ENCODE assay signal across 31 mouse cellular contexts in the genomic region with DNA sequence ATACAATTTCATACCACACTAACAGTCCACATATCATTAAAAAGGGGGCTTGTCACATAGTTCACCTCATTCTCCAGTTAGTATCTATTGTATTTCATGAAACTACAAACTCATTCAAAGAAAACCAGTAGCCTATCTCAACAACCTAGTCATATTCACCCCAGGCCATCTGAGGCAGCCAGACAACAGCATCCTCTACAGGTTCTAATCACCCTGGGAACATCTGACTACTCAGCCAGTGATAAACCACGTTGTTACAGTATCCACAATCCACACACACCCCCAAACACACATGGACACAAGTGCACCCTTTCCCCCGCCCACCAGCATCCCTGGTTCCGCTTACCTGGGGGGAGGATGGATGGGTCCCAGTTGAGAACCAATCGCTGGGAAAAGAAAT. TPM values are rescaled to one million over a fixed set of nuclear protein-coding genes. Genes with fewer than 3 reads are reported as not detected.
A peak's percentile ranks its signal among the peaks of the same experiment; 100 is the strongest.
DNase-seq lines count a peak whose midpoint lies in the region; ATAC-seq lines count a peak whose summit lies in the region.
"Had no signal": no experiment of that assay in that cellular context is flagged by ENCODE, and none has a peak within 500 bp of the region (broad histone marks: within the 10 kb centered on the region; RNA-seq: fewer than 3 reads in every experiment).

No protein-coding gene starts in this region.

- no peaks in the 10 kb centered on the region for H3K9me3 ChIP-seq in liver, embryonic 13.5 days (replicated peaks)
- H3K9me3 ChIP-seq in liver, embryonic 15.5 days (replicated peaks): no peaks in the 10 kb centered on the region
- H3K9me3 ChIP-seq in heart, embryonic 11.5 days (replicated peaks; ENCODE audit: control insufficient read depth, low read length): no peaks in the 10 kb centered on the region
- no peaks in the 10 kb centered on the region for H3K9me3 ChIP-seq in forebrain, embryonic 11.5 days (ENCODE audit: control insufficient read depth, low read length)
- H3K9me3 ChIP-seq: embryonic facial prominence, embryonic 13.5 days; embryonic facial prominence, embryonic 15.5 days; forebrain, embryonic 10.5 days; forebrain, embryonic 13.5 days; forebrain, embryonic 15.5 days had no signal

- peak overlapping the region; percentile 21; the same call in 1 of the 2 replicates for H3K4me2 ChIP-seq in liver, embryonic 13.5 days
- 0 out of 2 replicates have a peak overlapping the region, but pooled peaks have one; percentile 8 for H3K4me2 ChIP-seq in liver, embryonic 15.5 days
- H3K4me2 ChIP-seq in heart, embryonic 11.5 days: no peak overlapping the region
- no peak overlapping the region for H3K4me2 ChIP-seq in forebrain, embryonic 11.5 days (ENCODE audit: low read depth, low read length, severe bottlenecking)
- H3K4me2 ChIP-seq: embryonic facial prominence, embryonic 13.5 days; embryonic facial prominence, embryonic 15.5 days; forebrain, embryonic 13.5 days; forebrain, embryonic 15.5 days had no signal

- peaks cover 68% of the 10 kb centered on the region for H3K36me3 ChIP-seq in liver, embryonic 13.5 days
- H3K36me3 ChIP-seq in liver, embryonic 15.5 days (replicated peaks): peaks cover 65% of the 10 kb centered on the region
- peaks cover 46% of the 10 kb centered on the region for H3K36me3 ChIP-seq in heart, embryonic 11.5 days (ENCODE audit: control insufficient read depth, insufficient read depth, low read length)
- H3K36me3 ChIP-seq in forebrain, embryonic 11.5 days (ENCODE audit: control insufficient read depth, insufficient read depth, low read length): peaks cover 34% of the 10 kb centered on the region

- no peaks in the 10 kb centered on the region for H3K27me3 ChIP-seq in liver, embryonic 13.5 days
- H3K27me3 ChIP-seq in liver, embryonic 15.5 days: no peaks in the 10 kb centered on the region
- H3K27me3 ChIP-seq in heart, embryonic 11.5 days (ENCODE audit: control insufficient read depth, insufficient read depth, low read length): no peaks in the 10 kb centered on the region
- H3K27me3 ChIP-seq in forebrain, embryonic 11.5 days (ENCODE audit: control insufficient read depth, insufficient read depth, low read length): no peaks in the 10 kb centered on the region
- H3K27me3 ChIP-seq: embryonic facial prominence, embryonic 13.5 days; embryonic facial prominence, embryonic 15.5 days; forebrain, embryonic 13.5 days; forebrain, embryonic 15.5 days; Patski had no signal

- DNase-seq in liver, embryonic 13.5 days: peak; percentile 40
- DNase-seq in liver: no peak
- DNase-seq in c-Kit-positive CD71-positive TER-119-positive erythroid progenitor cells, embryonic 14.5 days (ENCODE audit: low spot score): peak; percentile 46
- no peak for DNase-seq in embryo, embryonic 10.5 days (ENCODE audit: low spot score)
- no peak for DNase-seq in forebrain, embryonic 11.5 days (ENCODE audit: low spot score)
- DNase-seq: adrenal gland, adult 8-10 months; adrenal gland, postnatal 14 days; adrenal gland, postnatal 36 days; cerebellum, adult 11-12 months; cerebellum, adult 2 months; cerebellum, adult 9-10 months; cerebellum, postnatal 10 days; cerebellum, postnatal 25 days; embryo, embryonic 11 days; forebrain, postnatal 0 days had no signal

- 0 out of 2 replicates have a peak overlapping the region, but pooled peaks have one; percentile 36 for H3K9ac ChIP-seq in liver, embryonic 13.5 days
- no peak overlapping the region for H3K9ac ChIP-seq in liver, embryonic 15.5 days
- H3K9ac ChIP-seq in heart, embryonic 11.5 days (ENCODE audit: low read depth, low read length): no peak overlapping the region
- H3K9ac ChIP-seq in forebrain, embryonic 11.5 days (ENCODE audit: low read length): no peak overlapping the region
- H3K9ac ChIP-seq: embryonic facial prominence, embryonic 13.5 days; embryonic facial prominence, embryonic 15.5 days; forebrain, embryonic 13.5 days; forebrain, embryonic 15.5 days; forebrain, postnatal 0 days had no signal

- H3K4me1 ChIP-seq in liver, embryonic 13.5 days (replicated peaks): peaks cover 75% of the 10 kb centered on the region
- H3K4me1 ChIP-seq in liver, embryonic 15.5 days (replicated peaks): peaks cover 70% of the 10 kb centered on the region
- peaks cover 13% of the 10 kb centered on the region for H3K4me1 ChIP-seq in heart, embryonic 11.5 days (ENCODE audit: control insufficient read depth, insufficient read depth, low read length)
- H3K4me1 ChIP-seq in forebrain, embryonic 11.5 days (replicated peaks; ENCODE audit: control insufficient read depth, insufficient read depth, low read length): peaks cover 11% of the 10 kb centered on the region; the same call in 1 of the 2 replicates

- no peak overlapping the region for H3K4me3 ChIP-seq in liver, embryonic 13.5 days (replicated peaks)
- H3K4me3 ChIP-seq in liver, embryonic 15.5 days (replicated peaks): no peak overlapping the region
- H3K4me3 ChIP-seq in heart, embryonic 11.5 days (ENCODE audit: low read depth, low read length): no peak overlapping the region
- H3K4me3 ChIP-seq in forebrain, embryonic 11.5 days (ENCODE audit: low read depth, low read length): no peak overlapping the region
- H3K4me3 ChIP-seq: embryonic facial prominence, embryonic 13.5 days; embryonic facial prominence, embryonic 15.5 days; forebrain, embryonic 10.5 days; forebrain, embryonic 13.5 days; forebrain, embryonic 15.5 days had no signal

- ATAC-seq in liver, embryonic 13.5 days (ENCODE audit: low read depth): no peak
- no peak for ATAC-seq in liver, embryonic 15.5 days (ENCODE audit: insufficient read depth)
- ATAC-seq in megakaryocyte-erythroid progenitor cell, adult 5-6 weeks (replicated peaks; ENCODE audit: low FRiP score, low TSS enrichment, poor library complexity, severe bottlenecking): 0 out of 2 replicates have a peak, but pooled peaks have one; percentile 11
- no peak for ATAC-seq in heart, embryonic 11.5 days (replicated peaks; ENCODE audit: insufficient number of reproducible peaks, low FRiP score, low TSS enrichment)
- no peak for ATAC-seq in forebrain, embryonic 11.5 days (replicated peaks; ENCODE audit: low FRiP score)
- ATAC-seq: activated CD4-positive, CD25-positive, alpha-beta regulatory T cell, adult 4 months; forebrain, embryonic 13.5 days; forebrain, embryonic 15.5 days; forebrain, postnatal 0 days; Patski had no signal

- H3K27ac ChIP-seq in liver, embryonic 13.5 days: peak overlapping the region; percentile 41
- peak overlapping the region; percentile 12; the same call in 1 of the 2 replicates for H3K27ac ChIP-seq in liver, embryonic 15.5 days (replicated peaks)
- H3K27ac ChIP-seq in heart, embryonic 11.5 days (ENCODE audit: low read depth, low read length): no peak overlapping the region
- no peak overlapping the region for H3K27ac ChIP-seq in forebrain, embryonic 11.5 days (ENCODE audit: low read depth, low read length)
- H3K27ac ChIP-seq: embryonic facial prominence, embryonic 13.5 days; embryonic facial prominence, embryonic 15.5 days; forebrain, embryonic 10.5 days; forebrain, embryonic 13.5 days; forebrain, embryonic 15.5 days had no signal

- WGBS in liver, embryonic 13.5 days (ENCODE audit: insufficient replicate concordance): 60% methylated on average over 4 of the region's 4 CpGs
- 59% methylated on average over 4 of the region's 4 CpGs for WGBS in liver, embryonic 15.5 days (ENCODE audit: insufficient replicate concordance)
- WGBS in heart, embryonic 11.5 days (ENCODE audit: insufficient replicate concordance): 82% methylated on average over 4 of the region's 4 CpGs
- WGBS in forebrain, embryonic 11.5 days: 88% methylated on average over 4 of the region's 4 CpGs

RNA-seq across cellular contexts. Expression of a gene that starts 3.9 kb away (rescaled TPM):
- 26.2 and 27.8 TPM in 2 replicates for polyA plus RNA-seq in liver, embryonic 13.5 days (2015; fragmentation: Nextera tagmentation; extraction: Ambion mirVana)
- 20.9 and 21.4 TPM in 2 replicates for polyA plus RNA-seq in liver, embryonic 15.5 days (2015; fragmentation: Nextera tagmentation; extraction: Ambion mirVana)
- 211 and 252 TPM in 2 replicates for total RNA-seq in megakaryocyte-erythroid progenitor cell, adult 5-6 weeks (2014; fragmentation: Nextera tagmentation)
- total RNA-seq in megakaryocyte-erythroid progenitor cell, adult 5-6 weeks (2017): 92.4 and 128 TPM in 2 replicates
- polyA plus RNA-seq in heart, embryonic 11.5 days (2014; fragmentation: Nextera tagmentation; extraction: Ambion mirVana): 28.8 and 33.5 TPM in 2 replicates
- 62.9 and 67.6 TPM in 2 replicates for polyA plus RNA-seq in forebrain, embryonic 11.5 days (2014; fragmentation: Nextera tagmentation; extraction: Ambion mirVana)

RNA-seq across cellular contexts. Expression of a gene that starts 14.0 kb away (rescaled TPM):
- polyA plus RNA-seq in liver, embryonic 13.5 days (2015; fragmentation: Nextera tagmentation; extraction: Ambion mirVana): not detected in 2 replicates
- not detected in 2 replicates for polyA plus RNA-seq in liver, embryonic 15.5 days (2015; fragmentation: Nextera tagmentation; extraction: Ambion mirVana)
- not detected in 2 replicates for total RNA-seq in megakaryocyte-erythroid progenitor cell, adult 5-6 weeks (2014; fragmentation: Nextera tagmentation)
- total RNA-seq in megakaryocyte-erythroid progenitor cell, adult 5-6 weeks (2017): 0.91 TPM in 1 of 2 replicates, not detected in the other
- polyA plus RNA-seq in heart, embryonic 11.5 days (2014; fragmentation: Nextera tagmentation; extraction: Ambion mirVana): not detected in 2 replicates
- polyA plus RNA-seq in forebrain, embryonic 11.5 days (2014; fragmentation: Nextera tagmentation; extraction: Ambion mirVana): not detected in 2 replicates
- total RNA-seq: adrenal gland, adult 18-20 months; adrenal gland, postnatal 14 days; adrenal gland, postnatal 36 days; forebrain, postnatal 0 days had no signal
- polyA plus RNA-seq: activated CD4-positive, CD25-positive, alpha-beta regulatory T cell, adult 4 months; C2C12; embryonic facial prominence, embryonic 11.5 days; embryonic facial prominence, embryonic 13.5 days; embryonic facial prominence, embryonic 15.5 days; erythroblast, embryonic 14.5 days; forebrain, embryonic 10.5 days; forebrain, embryonic 13.5 days; forebrain, embryonic 15.5 days; forebrain, postnatal 0 days; Patski had no signal

RNA-seq across cellular contexts. Expression of a gene that starts 16.2 kb away (rescaled TPM):
- 0.20 and 0.21 TPM in 2 replicates for polyA plus RNA-seq in liver, embryonic 13.5 days (2015; fragmentation: Nextera tagmentation; extraction: Ambion mirVana)
- 0.20 and 0.36 TPM in 2 replicates for polyA plus RNA-seq in liver, embryonic 15.5 days (2015; fragmentation: Nextera tagmentation; extraction: Ambion mirVana)
- not detected in 2 replicates for total RNA-seq in megakaryocyte-erythroid progenitor cell, adult 5-6 weeks (2014; fragmentation: Nextera tagmentation)
- total RNA-seq in megakaryocyte-erythroid progenitor cell, adult 5-6 weeks (2017): not detected in 2 replicates
- polyA plus RNA-seq in heart, embryonic 11.5 days (2014; fragmentation: Nextera tagmentation; extraction: Ambion mirVana): 0.17 and 0.18 TPM in 2 replicates
- 0.27 and 0.39 TPM in 2 replicates for polyA plus RNA-seq in forebrain, embryonic 11.5 days (2014; fragmentation: Nextera tagmentation; extraction: Ambion mirVana)
- total RNA-seq: adrenal gland, postnatal 14 days; adrenal gland, postnatal 36 days; ES-E14; forebrain, postnatal 0 days had no signal
- polyA plus RNA-seq: C2C12; cortical plate, adult 2 months; embryonic facial prominence, embryonic 11.5 days; erythroblast, embryonic 14.5 days; Patski had no signal

RNA-seq across cellular contexts. Expression of a gene that starts 16.4 kb away (rescaled TPM):
- polyA plus RNA-seq in liver, embryonic 13.5 days (2015; fragmentation: Nextera tagmentation; extraction: Ambion mirVana): 64.4 and 73.9 TPM in 2 replicates
- 46.8 and 48.8 TPM in 2 replicates for polyA plus RNA-seq in liver, embryonic 15.5 days (2015; fragmentation: Nextera tagmentation; extraction: Ambion mirVana)
- total RNA-seq in megakaryocyte-erythroid progenitor cell, adult 5-6 weeks (2014; fragmentation: Nextera tagmentation): 112 and 139 TPM in 2 replicates
- total RNA-seq in megakaryocyte-erythroid progenitor cell, adult 5-6 weeks (2017): 214 and 264 TPM in 2 replicates
- 40.0 and 41.3 TPM in 2 replicates for polyA plus RNA-seq in heart, embryonic 11.5 days (2014; fragmentation: Nextera tagmentation; extraction: Ambion mirVana)
- polyA plus RNA-seq in forebrain, embryonic 11.5 days (2014; fragmentation: Nextera tagmentation; extraction: Ambion mirVana): 77.3 and 82.7 TPM in 2 replicates

RNA-seq across cellular contexts. Expression of a gene that starts 27.7 kb away (rescaled TPM):
- polyA plus RNA-seq in liver, embryonic 13.5 days (2015; fragmentation: Nextera tagmentation; extraction: Ambion mirVana): 0.23 TPM in 1 of 2 replicates, not detected in the other
- not detected in 2 replicates for polyA plus RNA-seq in liver, embryonic 15.5 days (2015; fragmentation: Nextera tagmentation; extraction: Ambion mirVana)
- not detected in 2 replicates for total RNA-seq in megakaryocyte-erythroid progenitor cell, adult 5-6 weeks (2014; fragmentation: Nextera tagmentation)
- total RNA-seq in megakaryocyte-erythroid progenitor cell, adult 5-6 weeks (2017): 4.6 TPM in 1 of 2 replicates, not detected in the other
- 0.50 and 0.72 TPM in 2 replicates for polyA plus RNA-seq in heart, embryonic 11.5 days (2014; fragmentation: Nextera tagmentation; extraction: Ambion mirVana)
- 0.76 TPM in 1 of 2 replicates, not detected in the other for polyA plus RNA-seq in forebrain, embryonic 11.5 days (2014; fragmentation: Nextera tagmentation; extraction: Ambion mirVana)
- total RNA-seq: ES-E14; forebrain, postnatal 0 days had no signal
- polyA plus RNA-seq: activated CD4-positive, CD25-positive, alpha-beta regulatory T cell, adult 4 months; cerebellum, adult 2 months; cortical plate, adult 2 months; embryonic facial prominence, embryonic 11.5 days; embryonic facial prominence, embryonic 13.5 days; embryonic facial prominence, embryonic 15.5 days; erythroblast, embryonic 14.5 days; forebrain, embryonic 13.5 days; forebrain, postnatal 0 days had no signal

Comparison
In these comparisons a context has a peak if more than half of its experiments do, and no peak if none do; other contexts are left out.
1. DNase-seq: peak in liver, embryonic 13.5 days (single experiment) and c-Kit-positive CD71-positive TER-119-positive erythroid progenitor cells, embryonic 14.5 days (single experiment); none in liver (single experiment), embryo, embryonic 10.5 days (single experiment) and forebrain, embryonic 11.5 days (single experiment).
2. H3K27ac ChIP-seq: peak in liver, embryonic 13.5 days (single experiment) and liver, embryonic 15.5 days (single experiment); none in heart, embryonic 11.5 days (single experiment) and forebrain, embryonic 11.5 days (single experiment).
3. H3K4me2 ChIP-seq: peak in liver, embryonic 13.5 days (single experiment) and liver, embryonic 15.5 days (single experiment); none in heart, embryonic 11.5 days (single experiment) and forebrain, embryonic 11.5 days (single experiment).